Mouse (Mus musculus) hindbrain, postnatal 0 days (tissue): ENCODE measurements around the gene Efna3. TPM values are rescaled to one million over a fixed set of nuclear protein-coding genes. Genes with fewer than 3 reads are reported as not detected.

Source experiments
- ATAC-seq: fragments of 200-750 bp; cut with Nextera tagmentation; 2 replicates; pipeline ENCODE4 v1.8.0; 2017; ENCODE audit warnings: mild to moderate bottlenecking, moderate TSS enrichment, moderate library complexity
- DNase-seq: peaks from one replicate; pipeline ENCODE4 v3.0.0-alpha.2; 2015; ENCODE audit warnings: low spot score
- H3K27ac ChIP-seq: fragments of 300-500 bp; sonication (generic); 2 replicates; pipeline ENCODE4 v1.5.1; 2014; ENCODE audit warnings: mild to moderate bottlenecking
- H3K27me3 ChIP-seq: fragments of 300-500 bp; sonication (generic); 2 replicates; pipeline ENCODE4 v1.6.1; 2014; ENCODE audit warnings: low read length, mixed read lengths; ENCODE audit not compliant: insufficient read depth
- H3K36me3 ChIP-seq: fragments of 300-500 bp; sonication (generic); 2 replicates; pipeline ENCODE4 v1.6.1; 2014; ENCODE audit warnings: low read length, mixed read lengths; ENCODE audit not compliant: insufficient read depth
- H3K4me1 ChIP-seq: fragments of 300-500 bp; sonication (generic); 2 replicates; pipeline ENCODE4 v1.6.1; 2014; ENCODE audit warnings: antibody characterized with exemption, low read length, mixed read lengths; ENCODE audit not compliant: insufficient read depth
- H3K4me2 ChIP-seq: fragments of 300-500 bp; sonication (generic); 2 replicates; pipeline ENCODE4 v1.6.1; 2014; ENCODE audit warnings: low read depth, mild to moderate bottlenecking, low read length, moderate library complexity, mixed read lengths
- H3K4me3 ChIP-seq: fragments of 300-500 bp; sonication (generic); 2 replicates; pipeline ENCODE4 v1.5.1; 2014; ENCODE audit warnings: low read length
- H3K9ac ChIP-seq: fragments of 300-500 bp; sonication (generic); replicated peaks from 2 replicates; pipeline ENCODE4 v1.6.1; 2014; ENCODE audit warnings: mild to moderate bottlenecking, low read length, moderate library complexity, mixed read lengths
- H3K9me3 ChIP-seq: fragments of 300-500 bp; sonication (generic); 2 replicates; pipeline ENCODE4 v1.6.1; 2016; ENCODE audit warnings: low read length, mixed read lengths
- CTCF ChIP-seq: IDR thresholded peaks from 2 replicates; pipeline ENCODE4 v1.5.1; 2016; ENCODE audit warnings: antibody characterized with exemption, control low read depth, low read depth
- WGBS: fragments of 180-500 bp; shearing (Covaris S2); extraction: QIAGEN DNeasy Blood & Tissue Kit; methylation state at CpG from one replicate; pipeline ENCODE4 v1.1.7; 2014; 5-methylcytosine and 5-hydroxymethylcytosine counted together
- polyA plus RNA-seq: library from polyadenylated mRNA; unstranded; fragments of >200 nt; fragmentation: Nextera tagmentation; extraction: Ambion mirVana; gene quantifications from 2 replicates; pipeline ENCODE4 v1.2.1, GENCODE M21; 2015
- total RNA-seq: library from RNA; depleted of rRNA; stranded (reverse); fragments of >200 nt; gene quantifications from 2 replicates; pipeline ENCODE4 v1.2.3, GENCODE M21; 2014

The Efna3 gene
- total and polyA plus RNA-seq, 2 experiments from 2014 or later: 61.4 to 107 TPM

DNA sequence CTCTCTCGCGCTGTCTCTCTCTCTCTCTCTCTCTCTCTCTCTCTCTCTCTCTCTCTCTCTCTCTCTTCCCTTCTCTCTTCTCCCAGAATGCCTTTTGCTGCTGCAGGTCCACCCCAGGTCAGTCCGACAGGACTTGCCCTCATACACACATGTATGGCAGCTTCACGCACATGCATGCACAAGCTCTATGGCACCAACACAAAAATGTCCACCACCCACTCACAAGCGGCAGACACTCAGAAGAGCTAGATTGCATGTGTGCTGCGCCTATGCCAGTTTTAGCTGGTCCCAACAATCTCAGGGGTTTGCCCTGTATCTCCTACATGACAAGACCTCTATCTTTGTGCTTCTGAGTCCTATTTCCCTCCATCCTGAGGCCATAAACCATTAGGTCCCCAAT lies 5.5 kb downstream of the Efna3 start:
- DNase-seq (no peak), ATAC-seq (no peak)
- Histone ChIP-seq H3K27ac (peak overlapping the region; percentile 32; the same call in 1 of the 2 replicates), H3K36me3 (no peaks in the 10 kb centered on the region), H3K27me3 (no peaks in the 10 kb centered on the region), H3K4me2 (peak overlapping the region; percentile 49), H3K9ac (no peak overlapping the region), H3K4me3 (no peak overlapping the region), H3K9me3 (no peaks in the 10 kb centered on the region), H3K4me1 (peaks cover 13% of the 10 kb centered on the region)
- 54% methylated on average over 6 of the region's 6 CpGs for WGBS
- no peak for TF ChIP-seq CTCF

DNA sequence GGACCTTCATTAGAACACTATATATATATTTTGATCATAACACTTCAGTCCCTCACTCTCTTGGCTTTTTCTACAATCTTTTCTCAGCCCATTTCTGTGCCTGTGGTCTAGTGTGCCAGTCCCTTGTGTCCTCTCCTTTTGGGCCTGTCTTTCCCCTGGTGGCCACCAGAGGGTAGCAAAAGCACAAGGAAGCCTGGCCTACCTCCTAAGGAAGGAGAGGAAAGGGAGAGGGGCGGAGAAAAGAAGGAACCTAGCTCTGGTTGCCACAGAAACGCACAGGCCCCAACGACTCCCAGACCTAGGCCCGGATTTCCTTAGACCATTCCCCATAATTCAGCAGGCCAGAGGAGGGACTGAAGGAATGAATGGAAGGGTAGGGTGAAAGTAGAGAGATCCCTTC lies 5.9 kb downstream of the Efna3 start:
- Histone ChIP-seq H3K27ac (peak overlapping the region; percentile 32; the same call in 1 of the 2 replicates), H3K9ac (no peak overlapping the region), H3K4me1 (peaks cover 13% of the 10 kb centered on the region), H3K4me2 (peak overlapping the region; percentile 49), H3K36me3 (no peaks in the 10 kb centered on the region), H3K9me3 (no peaks in the 10 kb centered on the region), H3K4me3 (no peak overlapping the region), H3K27me3 (no peaks in the 10 kb centered on the region)
- peak; percentile 91 for DNase-seq
- 0% methylated on average over 4 of the region's 4 CpGs for WGBS
- peak; percentile 13 for ATAC-seq
- peak; percentile 95 for TF ChIP-seq CTCF

DNA sequence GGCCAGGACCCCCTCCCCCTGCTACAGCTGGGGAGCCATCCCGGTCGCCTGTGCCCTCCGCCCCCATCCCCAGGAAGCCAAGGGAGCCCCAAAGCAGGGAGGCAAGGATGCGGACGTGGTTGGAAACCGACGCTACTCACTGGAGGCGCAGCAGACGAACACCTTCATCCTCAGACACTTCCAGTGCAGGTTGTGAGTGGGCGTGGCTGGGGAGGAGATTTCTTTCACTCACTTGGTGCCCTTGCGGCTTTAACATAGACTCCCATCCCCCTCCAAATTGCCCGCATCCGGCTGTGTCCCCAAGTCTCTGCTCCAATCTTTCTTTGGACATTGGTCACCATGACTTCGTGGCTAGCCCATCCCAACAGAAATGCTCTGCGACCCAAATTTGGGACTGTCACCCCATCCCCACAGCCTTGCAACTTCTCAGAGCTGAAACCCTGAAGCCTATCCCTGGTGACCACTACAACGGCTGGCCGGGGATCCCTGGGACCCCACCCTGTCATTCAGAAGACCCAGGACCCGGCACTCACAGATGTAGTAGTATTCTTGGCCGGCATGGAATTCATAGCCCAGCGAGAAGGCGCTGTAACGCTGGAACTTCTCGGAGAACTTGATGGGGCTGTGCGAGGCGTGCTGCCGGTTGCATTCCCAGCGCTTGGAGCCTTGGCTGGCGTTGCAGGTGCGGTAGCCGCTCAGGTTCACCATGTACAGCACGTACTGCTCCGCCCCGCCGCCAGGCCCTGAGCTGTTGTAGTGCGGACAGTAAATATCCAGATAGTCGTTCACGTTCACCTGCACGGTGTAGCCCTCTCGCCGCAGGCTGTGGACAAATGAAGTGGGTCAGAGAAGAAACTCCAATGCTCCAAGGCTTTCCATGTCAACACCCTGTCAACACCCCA lies 6.6 kb downstream of the Efna3 start:
- H3K9me3 ChIP-seq: no peaks in the 10 kb centered on the region
- WGBS: 8% methylated on average over 40 of the region's 40 CpGs
- no peak overlapping the region for H3K27ac ChIP-seq
- H3K9ac ChIP-seq: no peak overlapping the region
- no peak for DNase-seq
- no peak for ATAC-seq
- no peak for TF ChIP-seq CTCF
- H3K36me3 ChIP-seq: no peaks in the 10 kb centered on the region
- no peaks in the 10 kb centered on the region for H3K27me3 ChIP-seq
- H3K4me1 ChIP-seq: peaks cover 13% of the 10 kb centered on the region
- H3K4me3 ChIP-seq: peak overlapping the region; percentile 16
- H3K4me2 ChIP-seq: peak overlapping the region; percentile 49

DNA sequence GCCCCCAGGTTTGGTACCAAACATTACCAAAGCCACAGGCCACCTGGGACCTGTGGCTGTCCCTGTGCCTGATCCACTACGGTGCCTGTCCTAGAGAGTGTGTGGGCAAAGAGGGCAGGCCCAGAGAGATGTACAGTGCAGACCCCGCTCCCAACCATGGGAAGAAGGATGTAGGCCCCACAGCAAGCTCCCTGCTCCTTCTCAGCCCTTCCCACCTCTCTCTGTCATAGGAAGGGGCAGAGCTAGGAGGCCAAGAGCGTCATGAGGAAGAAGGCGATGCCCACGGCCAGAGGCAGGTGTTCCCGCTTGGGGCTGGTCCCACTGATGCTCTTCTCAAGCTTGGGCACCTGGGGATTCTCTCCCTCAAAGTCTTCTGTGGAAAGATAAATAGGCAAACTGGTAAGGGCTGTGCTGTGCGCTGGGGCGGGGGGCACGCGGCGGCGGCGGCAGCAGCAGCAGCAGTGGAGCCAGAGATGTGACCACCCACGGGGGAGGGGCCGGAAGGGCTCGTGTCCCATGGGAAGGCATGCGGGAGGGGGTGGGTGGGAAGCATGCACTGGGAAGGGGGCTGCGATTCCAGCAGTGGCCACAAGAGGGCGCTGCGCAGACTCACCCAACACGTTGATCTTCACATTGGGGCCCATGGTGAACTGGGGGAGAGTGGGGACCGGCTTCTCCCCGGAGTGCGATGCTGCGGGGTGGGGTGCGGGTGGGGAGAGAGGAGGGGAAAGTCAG lies 7.4 kb downstream of the Efna3 start:
- Histone ChIP-seq H3K36me3 (no peaks in the 10 kb centered on the region), H3K9ac (peak overlapping the region; percentile 37), H3K4me1 (peaks cover 13% of the 10 kb centered on the region), H3K27me3 (no peaks in the 10 kb centered on the region), H3K4me2 (peak overlapping the region; percentile 49), H3K4me3 (peak overlapping the region; percentile 20), H3K27ac (no peak overlapping the region), H3K9me3 (no peaks in the 10 kb centered on the region)
- ATAC-seq (peak; percentile 10; the same call in 1 of the 2 replicates), DNase-seq (peak; percentile 87)
- 6% methylated on average over 24 of the region's 26 CpGs for WGBS
- TF ChIP-seq CTCF: peak; percentile 92

DNA sequence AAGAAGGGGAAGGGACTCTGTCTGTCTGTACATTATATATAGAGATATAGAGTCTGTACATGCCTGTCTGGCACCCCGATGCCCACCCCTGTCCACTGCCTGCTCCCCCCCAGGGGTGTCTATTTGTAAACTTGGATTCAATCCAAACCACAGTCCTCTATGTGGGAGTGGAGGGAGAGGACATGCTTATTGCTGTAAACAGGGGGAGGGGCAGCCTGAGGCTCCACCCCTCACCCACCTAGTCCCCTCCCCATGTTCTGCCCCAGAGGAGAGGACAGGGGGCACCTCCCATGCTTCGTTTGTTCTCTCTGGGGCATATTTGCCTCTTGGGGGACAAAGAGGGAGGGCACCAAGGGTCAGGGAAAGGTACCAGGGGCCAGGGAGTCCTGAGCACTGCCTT lies 8.0 kb downstream of the Efna3 start:
- peak overlapping the region; percentile 49 for H3K4me2 ChIP-seq
- DNase-seq (no peak), ATAC-seq (no peak)
- H3K9me3 ChIP-seq: no peaks in the 10 kb centered on the region
- H3K27ac ChIP-seq: no peak overlapping the region
- H3K36me3 ChIP-seq: no peaks in the 10 kb centered on the region
- H3K4me3 ChIP-seq: peak overlapping the region; percentile 20; the same call in 1 of the 2 replicates
- 35% methylated on average over 2 of the region's 2 CpGs for WGBS
- no peak for TF ChIP-seq CTCF
- peaks cover 13% of the 10 kb centered on the region for H3K4me1 ChIP-seq
- peak overlapping the region; percentile 37 for H3K9ac ChIP-seq
- H3K27me3 ChIP-seq: no peaks in the 10 kb centered on the region

DNA sequence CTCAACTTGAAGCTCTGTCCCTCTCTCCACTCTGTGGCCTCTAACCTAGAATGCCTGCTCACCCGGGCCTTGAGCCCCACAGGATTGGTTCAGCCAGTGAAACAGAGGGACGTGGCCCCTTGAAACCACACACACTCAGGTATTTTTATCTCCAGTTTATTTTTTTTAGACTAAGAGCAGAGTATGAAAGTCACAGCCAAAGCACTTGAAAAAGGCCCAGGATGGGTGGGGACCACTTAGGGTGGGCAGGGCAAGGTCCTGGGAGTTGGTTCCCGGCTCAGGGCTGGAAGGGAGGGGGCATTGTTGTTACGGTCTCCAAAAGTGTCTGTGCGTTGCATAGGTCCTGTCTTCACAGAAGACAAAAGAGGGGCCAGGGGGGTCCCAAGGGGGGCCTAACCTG lies 8.4 kb downstream of the Efna3 start:
- no peak for TF ChIP-seq CTCF
- Histone ChIP-seq H3K27ac (no peak overlapping the region), H3K36me3 (no peaks in the 10 kb centered on the region), H3K4me2 (no peak overlapping the region), H3K4me3 (no peak overlapping the region), H3K27me3 (no peaks in the 10 kb centered on the region), H3K4me1 (peaks cover 13% of the 10 kb centered on the region), H3K9me3 (no peaks in the 10 kb centered on the region), H3K9ac (no peak overlapping the region)
- DNase-seq (no peak), ATAC-seq (no peak)
- 66% methylated on average over 5 of the region's 5 CpGs for WGBS
